Mouse (Mus musculus): Measurements from ENCODE around the gene Mup3. TPM values are rescaled to one million over a fixed set of nuclear protein-coding genes. Genes with fewer than 3 reads are reported as not detected.
"Not testable (repeated sequence)": the region's sequence is repeated elsewhere in the genome, so short reads cannot be mapped to it uniquely, and the experiment has no call there.

Gene Mup3
- not detected in 2 replicates for polyA plus RNA-seq (2014; fragmentation: Nextera tagmentation; extraction: Ambion mirVana)

- ATAC-seq (ENCODE audit: insufficient number of reproducible peaks, insufficient read depth, low FRiP score, low read depth) = no peak
- 88% methylated on average over 2 of the region's 2 CpGs for WGBS
- H3K4me3 ChIP-seq (ENCODE audit: low read depth, low read length) = no peak within 1 kb of the TSS
- no peak within 1 kb of the TSS for H3K27ac ChIP-seq (ENCODE audit: low read length)
- H3K4me2 ChIP-seq (replicated peaks; ENCODE audit: low read depth, low read length) = no peak within 1 kb of the TSS
- no peaks in the 10 kb centered on the region for H3K9me3 ChIP-seq (ENCODE audit: control insufficient read depth, low read depth, low read length)
- no peaks in the 10 kb centered on the region for H3K27me3 ChIP-seq (ENCODE audit: control insufficient read depth, insufficient read depth, low read length)
- H3K9ac ChIP-seq (replicated peaks; ENCODE audit: low read depth, low read length) = no peak within 1 kb of the TSS
- no peaks in the 10 kb centered on the region for H3K36me3 ChIP-seq (ENCODE audit: control insufficient read depth, insufficient read depth, low read length)
- no peaks in the 10 kb centered on the region for H3K4me1 ChIP-seq (ENCODE audit: control insufficient read depth, insufficient read depth, low read length)
Observed at GRCm38 (mm10) chr4:62087241-62087640, at the start of gene Mup3. TSS of gene Mup3 (minus strand) at chr4:62087342.

GRCm38 (mm10) chr4:62133706-62134105, 46.6 kb upstream of the Mup3 start:
- 73% methylated on average over 7 of the region's 7 CpGs for WGBS
- Histone ChIP-seq H3K36me3 (ENCODE audit: control insufficient read depth, insufficient read depth, low read length) (no peaks in the 10 kb centered on the region), H3K9ac (replicated peaks; ENCODE audit: low read depth, low read length) (no peak overlapping the region), H3K4me1 (ENCODE audit: control insufficient read depth, insufficient read depth, low read length) (no peaks in the 10 kb centered on the region), H3K9me3 (ENCODE audit: control insufficient read depth, low read depth, low read length) (peaks cover 5% of the 10 kb centered on the region; the same call in 1 of the 2 replicates), H3K4me2 (replicated peaks; ENCODE audit: low read depth, low read length) (no peak overlapping the region), H3K27me3 (ENCODE audit: control insufficient read depth, insufficient read depth, low read length) (no peaks in the 10 kb centered on the region), H3K4me3 (ENCODE audit: low read depth, low read length) (no peak overlapping the region), H3K27ac (ENCODE audit: low read length) (no peak overlapping the region)
- no peak for ATAC-seq (ENCODE audit: insufficient number of reproducible peaks, insufficient read depth, low FRiP score, low read depth)

GRCm38 (mm10) chr4:62103366-62103765, 16.2 kb upstream of the Mup3 start:
- not testable (repeated sequence) for ATAC-seq (ENCODE audit: insufficient number of reproducible peaks, insufficient read depth, low FRiP score, low read depth)

GRCm38 (mm10) chr4:62087953-62088352, 811 bp upstream of the Mup3 start:
- no peaks in the 10 kb centered on the region for H3K27me3 ChIP-seq (ENCODE audit: control insufficient read depth, insufficient read depth, low read length)
- WGBS = 84% methylated on average over 2 of the region's 2 CpGs
- no peak overlapping the region for H3K4me2 ChIP-seq (replicated peaks; ENCODE audit: low read depth, low read length)
- ATAC-seq (ENCODE audit: insufficient number of reproducible peaks, insufficient read depth, low FRiP score, low read depth) = no peak
- H3K4me1 ChIP-seq (ENCODE audit: control insufficient read depth, insufficient read depth, low read length) = no peaks in the 10 kb centered on the region
- H3K9me3 ChIP-seq (ENCODE audit: control insufficient read depth, low read depth, low read length) = no peaks in the 10 kb centered on the region
- H3K36me3 ChIP-seq (ENCODE audit: control insufficient read depth, insufficient read depth, low read length) = no peaks in the 10 kb centered on the region
- H3K9ac ChIP-seq (replicated peaks; ENCODE audit: low read depth, low read length) = no peak overlapping the region
- H3K4me3 ChIP-seq (ENCODE audit: low read depth, low read length) = no peak overlapping the region
- H3K27ac ChIP-seq (ENCODE audit: low read length) = no peak overlapping the region

More at GRCm38 (mm10) chr4:62103366-62103765, 16.2 kb upstream of the Mup3 start:
- H3K9me3 ChIP-seq (ENCODE audit: control insufficient read depth, low read depth, low read length); H3K4me1 ChIP-seq (ENCODE audit: control insufficient read depth, insufficient read depth, low read length); H3K36me3 ChIP-seq (ENCODE audit: control insufficient read depth, insufficient read depth, low read length); H3K4me3 ChIP-seq (ENCODE audit: low read depth, low read length); H3K27ac ChIP-seq (ENCODE audit: low read length); H3K27me3 ChIP-seq (ENCODE audit: control insufficient read depth, insufficient read depth, low read length); H3K9ac ChIP-seq (replicated peaks; ENCODE audit: low read depth, low read length); H3K4me2 ChIP-seq (replicated peaks; ENCODE audit: low read depth, low read length): not testable (repeated sequence)
- WGBS = 81% methylated on average over 2 of the region's 2 CpGs

- no peak for ATAC-seq (ENCODE audit: insufficient number of reproducible peaks, insufficient read depth, low FRiP score, low read depth)
- H3K36me3 ChIP-seq (ENCODE audit: control insufficient read depth, insufficient read depth, low read length) = no peaks in the 10 kb centered on the region
- H3K27ac ChIP-seq (ENCODE audit: low read length) = no peak overlapping the region
- H3K4me1 ChIP-seq (ENCODE audit: control insufficient read depth, insufficient read depth, low read length) = no peaks in the 10 kb centered on the region
- H3K27me3 ChIP-seq (ENCODE audit: control insufficient read depth, insufficient read depth, low read length) = no peaks in the 10 kb centered on the region
- H3K4me3 ChIP-seq (ENCODE audit: low read depth, low read length) = no peak overlapping the region
- H3K4me2 ChIP-seq (replicated peaks; ENCODE audit: low read depth, low read length) = no peak overlapping the region
- H3K9me3 ChIP-seq (ENCODE audit: control insufficient read depth, low read depth, low read length) = no peaks in the 10 kb centered on the region
- H3K9ac ChIP-seq (replicated peaks; ENCODE audit: low read depth, low read length) = no peak overlapping the region
Observed at GRCm38 (mm10) chr4:62082755-62083154, 4.4 kb downstream of the Mup3 start.

GRCm38 (mm10) chr4:62075126-62075525, 12.0 kb downstream of the Mup3 start:
- ATAC-seq (ENCODE audit: insufficient number of reproducible peaks, insufficient read depth, low FRiP score, low read depth) = no peak
- Histone ChIP-seq H3K4me1 (ENCODE audit: control insufficient read depth, insufficient read depth, low read length) (no peaks in the 10 kb centered on the region), H3K9ac (replicated peaks; ENCODE audit: low read depth, low read length) (no peak overlapping the region), H3K27me3 (ENCODE audit: control insufficient read depth, insufficient read depth, low read length) (no peaks in the 10 kb centered on the region), H3K4me2 (replicated peaks; ENCODE audit: low read depth, low read length) (no peak overlapping the region), H3K9me3 (ENCODE audit: control insufficient read depth, low read depth, low read length) (no peaks in the 10 kb centered on the region), H3K36me3 (ENCODE audit: control insufficient read depth, insufficient read depth, low read length) (no peaks in the 10 kb centered on the region), H3K27ac (ENCODE audit: low read length) (no peak overlapping the region), H3K4me3 (ENCODE audit: low read depth, low read length) (no peak overlapping the region)
- 68% methylated on average over 3 of the region's 3 CpGs for WGBS

GRCm38 (mm10) chr4:62054780-62055179, 32.4 kb downstream of the Mup3 start:
- H3K4me3 ChIP-seq (ENCODE audit: low read depth, low read length); H3K9me3 ChIP-seq (ENCODE audit: control insufficient read depth, low read depth, low read length); H3K4me2 ChIP-seq (replicated peaks; ENCODE audit: low read depth, low read length); H3K9ac ChIP-seq (replicated peaks; ENCODE audit: low read depth, low read length); H3K36me3 ChIP-seq (ENCODE audit: control insufficient read depth, insufficient read depth, low read length); ATAC-seq (ENCODE audit: insufficient number of reproducible peaks, insufficient read depth, low FRiP score, low read depth); H3K4me1 ChIP-seq (ENCODE audit: control insufficient read depth, insufficient read depth, low read length); H3K27ac ChIP-seq (ENCODE audit: low read length); H3K27me3 ChIP-seq (ENCODE audit: control insufficient read depth, insufficient read depth, low read length): not testable (repeated sequence)
- 82% methylated on average over 2 of the region's 2 CpGs for WGBS

GRCm38 (mm10) chr4:62054058-62054457, 33.1 kb downstream of the Mup3 start, which contains the start of gene Mup20:
TSS of gene Mup20 (minus strand) at chr4:62054158.
- H3K9me3 ChIP-seq (ENCODE audit: control insufficient read depth, low read depth, low read length); H3K4me3 ChIP-seq (ENCODE audit: low read depth, low read length); H3K27me3 ChIP-seq (ENCODE audit: control insufficient read depth, insufficient read depth, low read length); H3K9ac ChIP-seq (replicated peaks; ENCODE audit: low read depth, low read length); ATAC-seq (ENCODE audit: insufficient number of reproducible peaks, insufficient read depth, low FRiP score, low read depth); H3K36me3 ChIP-seq (ENCODE audit: control insufficient read depth, insufficient read depth, low read length); H3K27ac ChIP-seq (ENCODE audit: low read length); H3K4me1 ChIP-seq (ENCODE audit: control insufficient read depth, insufficient read depth, low read length); H3K4me2 ChIP-seq (replicated peaks; ENCODE audit: low read depth, low read length): not testable (repeated sequence)
- WGBS = 100% methylated on average over 2 of the region's 3 CpGs

Data from stomach, embryonic 14.5 days (tissue).